ENCODE assay signal across 8 mouse cellular contexts in the genomic region with DNA sequence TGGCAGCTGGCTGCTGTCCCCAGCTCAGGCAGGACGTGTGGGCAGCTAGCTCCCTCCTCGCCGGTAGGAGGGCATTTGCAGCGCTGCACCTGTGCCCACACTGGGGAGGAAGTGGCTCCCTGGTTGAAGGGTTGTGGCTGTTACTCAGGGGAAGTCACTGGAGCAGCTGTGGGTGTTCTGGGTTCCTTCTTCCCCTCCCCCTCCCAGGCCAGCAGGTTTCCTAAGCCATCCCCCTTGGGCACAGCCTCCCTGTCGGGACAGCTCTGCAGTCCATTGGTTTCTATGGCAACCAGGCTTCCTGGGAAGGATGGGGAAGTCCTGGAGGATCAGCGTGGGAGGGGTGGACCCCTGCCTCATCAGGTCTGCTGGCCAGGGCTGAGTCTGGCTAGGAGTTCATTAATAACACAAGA. TPM values are rescaled to one million over a fixed set of nuclear protein-coding genes. Genes with fewer than 3 reads are reported as not detected.
DNase-seq lines count a peak whose midpoint lies in the region; ATAC-seq and TF ChIP-seq lines count a peak whose summit lies in the region.

No protein-coding gene starts in this region.

- H3K4me2 ChIP-seq in kidney, embryonic 15.5 days = no peak overlapping the region
- no peak overlapping the region for H3K4me2 ChIP-seq in embryonic facial prominence, embryonic 14.5 days (ENCODE audit: low read depth, low read length)

- no peak for DNase-seq in kidney, adult 2 months
- peak; percentile 53 for DNase-seq in embryonic facial prominence, embryonic 14.5 days (ENCODE audit: low spot score)
- DNase-seq in lung, postnatal 25 days (ENCODE audit: low spot score) = peak; percentile 57
- no peak for DNase-seq in layer of hippocampus, postnatal 25 days (ENCODE audit: extremely low spot score in 1 of 2, low spot score in 1 of 2)
- no peak for DNase-seq in gastrocnemius, postnatal 36 days

- H3K4me3 ChIP-seq in kidney, embryonic 15.5 days (replicated peaks) = no peak overlapping the region
- H3K4me3 ChIP-seq in kidney, adult 2 months (ENCODE audit: insufficient read depth, low read depth, low read length) = no peak overlapping the region
- H3K4me3 ChIP-seq in embryonic facial prominence, embryonic 14.5 days (ENCODE audit: low read depth, low read length) = no peak overlapping the region
- H3K4me3 ChIP-seq in small intestine, adult 2 months (ENCODE audit: low read depth, low read length) = no peak overlapping the region

- WGBS in kidney, embryonic 15.5 days = 8% methylated on average over 6 of the region's 6 CpGs
- WGBS in kidney, adult 2 months = 27% methylated on average over 6 of the region's 6 CpGs
- WGBS in embryonic facial prominence, embryonic 14.5 days = 14% methylated on average over 6 of the region's 6 CpGs
- 38% methylated on average over 6 of the region's 6 CpGs for WGBS in small intestine, adult 2 months

- peaks cover 64% of the 10 kb centered on the region for H3K4me1 ChIP-seq in kidney, embryonic 15.5 days
- H3K4me1 ChIP-seq in kidney, adult 2 months (ENCODE audit: control insufficient read depth, insufficient read depth, low read length) = no peaks in the 10 kb centered on the region
- 0 out of 2 replicates have a peak, but pooled peaks cover 4% of the 10 kb centered on the region for H3K4me1 ChIP-seq in embryonic facial prominence, embryonic 14.5 days (ENCODE audit: control insufficient read depth, insufficient read depth, low read length)
- H3K4me1 ChIP-seq in small intestine, adult 2 months (ENCODE audit: control insufficient read depth, insufficient read depth, insufficient read length, low read length) = peaks cover 24% of the 10 kb centered on the region

- no peaks in the 10 kb centered on the region for H3K36me3 ChIP-seq in kidney, embryonic 15.5 days
- H3K36me3 ChIP-seq in kidney, adult 2 months (ENCODE audit: control insufficient read depth, insufficient read depth, low read length) = no peaks in the 10 kb centered on the region
- H3K36me3 ChIP-seq in embryonic facial prominence, embryonic 14.5 days (ENCODE audit: control insufficient read depth, insufficient read depth, low read length) = no peaks in the 10 kb centered on the region
- no peaks in the 10 kb centered on the region for H3K36me3 ChIP-seq in small intestine, adult 2 months (ENCODE audit: control insufficient read depth, insufficient read depth, low read length)

- peak; percentile 53 for ATAC-seq in kidney, embryonic 15.5 days (replicated peaks; ENCODE audit: low FRiP score)
- peak; percentile 16; the same call in 1 of the 2 replicates for ATAC-seq in embryonic facial prominence, embryonic 14.5 days (ENCODE audit: low read depth)
- ATAC-seq in erythroblast, adult 5-6 weeks (replicated peaks; ENCODE audit: low FRiP score, poor library complexity, severe bottlenecking) = no peak

- no peak overlapping the region for H3K9ac ChIP-seq in kidney, embryonic 15.5 days
- H3K9ac ChIP-seq in embryonic facial prominence, embryonic 14.5 days (ENCODE audit: low read depth, low read length) = no peak overlapping the region

- no peak for TF ChIP-seq CTCF in kidney, adult 2 months (conservative IDR thresholded peaks at IDR 0.05; ENCODE audit: insufficient read depth, insufficient read length, low read depth, low read length)
- no peak for TF ChIP-seq CTCF in small intestine, adult 2 months (IDR thresholded peaks at IDR 0.05; ENCODE audit: extremely low read depth, insufficient read length, insufficient replicate concordance, low read depth, low read length)

- H3K9me3 ChIP-seq in kidney, embryonic 15.5 days (replicated peaks) = no peaks in the 10 kb centered on the region
- H3K9me3 ChIP-seq in embryonic facial prominence, embryonic 14.5 days (ENCODE audit: control insufficient read depth, low read length) = no peaks in the 10 kb centered on the region

- no peak for TF ChIP-seq POLR2A in kidney, adult 2 months (IDR thresholded peaks at IDR 0.05; ENCODE audit: low read depth, low read length)
- no peak for TF ChIP-seq POLR2A in small intestine, adult 2 months (IDR thresholded peaks at IDR 0.05; ENCODE audit: low read depth, low read length)

- H3K27ac ChIP-seq in kidney, embryonic 15.5 days = peak overlapping the region; percentile 41; the same call in 1 of the 2 replicates
- H3K27ac ChIP-seq in kidney, adult 2 months (ENCODE audit: insufficient read depth, low read depth, low read length) = no peak overlapping the region
- no peak overlapping the region for H3K27ac ChIP-seq in embryonic facial prominence, embryonic 14.5 days (replicated peaks; ENCODE audit: low read depth, low read length)
- peak overlapping the region; percentile 65 for H3K27ac ChIP-seq in small intestine, adult 2 months (ENCODE audit: insufficient read depth, low read depth, low read length)

- H3K27me3 ChIP-seq in kidney, embryonic 15.5 days = no peaks in the 10 kb centered on the region
- H3K27me3 ChIP-seq in kidney, adult 2 months (replicated peaks; ENCODE audit: control insufficient read depth, insufficient read depth, low read length) = no peaks in the 10 kb centered on the region
- H3K27me3 ChIP-seq in embryonic facial prominence, embryonic 14.5 days (replicated peaks; ENCODE audit: control insufficient read depth, insufficient read depth, low read length) = no peaks in the 10 kb centered on the region
- no peaks in the 10 kb centered on the region for H3K27me3 ChIP-seq in small intestine, adult 2 months (ENCODE audit: control insufficient read depth, insufficient read depth, low read length)

- intact Hi-C loops in gastrocnemius, postnatal 36 days (cut with DNase I) = no loop called here

RNA-seq across cellular contexts. Expression of gene Trp53i11, which starts 5.3 kb away (rescaled TPM):
- 36.1 and 42.1 TPM in 2 replicates for polyA plus RNA-seq in kidney, embryonic 15.5 days (2015; fragmentation: Nextera tagmentation; extraction: Ambion mirVana)
- 18.1 and 18.3 TPM in 2 replicates for polyA plus RNA-seq in kidney, adult 2 months (2012; rRNA removed)
- 33.6 and 37.5 TPM in 2 replicates for polyA plus RNA-seq in embryonic facial prominence, embryonic 14.5 days (2014; fragmentation: Nextera tagmentation; extraction: Ambion mirVana)
- polyA plus RNA-seq in small intestine, adult 2 months (2012; rRNA removed) = 30.8 and 47.0 TPM in 2 replicates
- total RNA-seq in layer of hippocampus, postnatal 25 days (2021) = 10 to 100 TPM; 73.9 to 75.7 TPM
- total RNA-seq in erythroblast, adult 5-6 weeks (2015; ENCODE audit: low replicate concordance) = 0.96 TPM in 1 of 2 replicates, not detected in the other
- 0.34 TPM in 1 of 2 replicates, not detected in the other for total RNA-seq in erythroblast, adult 5-6 weeks (2017; ENCODE audit: low replicate concordance)
- 1 to 10 TPM; 4.7 to 8.0 TPM for total RNA-seq in gastrocnemius, postnatal 36 days (2021)

Comparison
In these comparisons a context has a peak if more than half of its experiments do, and no peak if none do; other contexts are left out.
1. H3K27ac ChIP-seq: peak in kidney, embryonic 15.5 days (single experiment) and small intestine, adult 2 months (single experiment); none in kidney, adult 2 months (single experiment) and embryonic facial prominence, embryonic 14.5 days (single experiment).
2. DNase-seq: peak in embryonic facial prominence, embryonic 14.5 days (single experiment) and lung, postnatal 25 days (single experiment); none in kidney, adult 2 months (single experiment), layer of hippocampus, postnatal 25 days (0 of 2) and gastrocnemius, postnatal 36 days (0 of 2).